Mouse (Mus musculus) Patski (cell line): ENCODE data around the gene Gm34653. TPM values are rescaled to one million over a fixed set of nuclear protein-coding genes. Genes with fewer than 3 reads are reported as not detected.
"Not testable (repeated sequence)": the region's sequence is repeated elsewhere in the genome, so short reads cannot be mapped to it uniquely, and the experiment has no call there.

Experiments used
- ATAC-seq: fragments of 100-300 bp; one replicate; pipeline ENCODE4 v1.8.0; 2021
- CTCF ChIA-PET: fragments of 350-600 bp; sonication (Branson Sonifier 250); formaldehyde crosslinking; loops from one replicate; lab custom pipeline; 2022; ENCODE audit warnings: inconsistent platforms; lab: Charles Lee
- POLR2A ChIA-PET: fragments of 350-600 bp; sonication (Branson Sonifier 250); formaldehyde crosslinking; loops from one replicate; lab custom pipeline; 2022; ENCODE audit warnings: antibody characterized with exemption, inconsistent platforms; lab: Charles Lee
- DNase-seq: peaks from one replicate; pipeline ENCODE4 v3.0.0-alpha.2; 2011; ENCODE audit warnings: low read depth, low spot score
- H3K27me3 ChIP-seq: fragments of 371-371 bp; one replicate; pipeline ENCODE4 v1.5.1; 2021
- CTCF ChIP-seq: fragments of 100-300 bp; IDR thresholded peaks from one replicate; pipeline ENCODE4 v1.5.1; 2021
- in situ Hi-C: fragments of 300-500 bp; cut with MboI; formaldehyde crosslinking; loops from 3 replicates; pipeline ENCODE4 v1.11.1; 2018; ENCODE audit warnings: low pct_unique_long_range_greater_than_20kb, mixed read lengths
- polyA plus RNA-seq: library from polyadenylated mRNA; unstranded; gene quantifications from one replicate; pipeline ENCODE4 v1.2.3, GENCODE M21; 2021

Gm34653 gene
- polyA plus RNA-seq, 1 experiment from 2014 or later = 0.10 TPM

DNA sequence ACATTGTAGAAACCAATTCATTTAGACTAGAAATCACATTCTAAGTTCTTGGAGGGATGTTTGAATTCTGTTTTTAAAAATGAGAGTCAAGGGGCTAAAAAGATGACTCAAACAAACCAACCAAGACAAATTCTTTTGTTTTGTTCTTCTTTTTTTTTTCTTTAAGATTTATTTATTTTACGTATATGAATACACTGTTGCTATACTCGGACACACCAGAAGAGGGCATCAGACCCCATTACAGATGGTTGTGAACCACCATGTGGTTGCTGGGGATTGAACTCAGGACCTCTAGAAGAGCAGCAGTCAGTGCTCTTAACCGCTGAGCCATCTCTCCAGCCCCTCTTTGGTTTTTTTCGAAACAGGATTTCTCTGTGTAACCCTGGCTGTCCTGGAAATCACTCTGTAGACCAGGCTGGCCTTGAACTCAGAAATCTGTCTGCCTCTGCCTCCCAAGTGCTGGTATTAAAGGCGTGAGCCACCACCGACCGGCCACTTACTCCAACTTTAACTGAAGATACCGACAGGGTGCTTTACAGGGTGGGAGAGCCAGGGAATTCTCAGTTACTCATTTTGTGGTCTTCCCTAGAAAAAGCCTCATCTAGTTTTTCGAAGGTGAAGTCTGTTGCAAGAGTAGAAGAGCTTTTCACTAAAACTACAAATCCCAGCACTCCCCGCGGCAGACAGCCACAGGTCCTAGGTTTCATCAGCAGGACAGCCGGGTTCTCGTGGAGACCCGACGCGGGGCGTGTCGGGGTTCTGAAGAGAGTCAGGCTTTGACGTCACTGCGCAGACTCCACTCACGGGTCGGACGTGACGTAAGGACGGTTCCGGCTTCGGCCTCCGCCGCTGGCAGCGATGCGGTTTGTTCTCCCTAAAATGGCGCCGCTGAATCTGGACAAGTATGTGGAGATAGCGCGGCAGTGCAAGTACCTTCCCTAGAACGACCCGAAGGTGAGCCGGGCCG, 31.0 kb upstream of the Gm34653 start:
- ChIA-PET CTCF (interaction anchor here (1.4 kb wide), 1 partner anchor 14 kb away, joined by 3 read pairs; no protein-coding TSS in a partner anchor), POLR2A (interaction anchor here (1.2 kb wide), 1 partner anchor 14 kb away, joined by 3 read pairs; no protein-coding TSS in a partner anchor)
- DNase-seq (peak; percentile 90), ATAC-seq (peak; percentile 72)
- no peaks in the 10 kb centered on the region for H3K27me3 ChIP-seq
- TF ChIP-seq CTCF = peak; percentile 68
- in situ Hi-C loops = no loop called here

DNA sequence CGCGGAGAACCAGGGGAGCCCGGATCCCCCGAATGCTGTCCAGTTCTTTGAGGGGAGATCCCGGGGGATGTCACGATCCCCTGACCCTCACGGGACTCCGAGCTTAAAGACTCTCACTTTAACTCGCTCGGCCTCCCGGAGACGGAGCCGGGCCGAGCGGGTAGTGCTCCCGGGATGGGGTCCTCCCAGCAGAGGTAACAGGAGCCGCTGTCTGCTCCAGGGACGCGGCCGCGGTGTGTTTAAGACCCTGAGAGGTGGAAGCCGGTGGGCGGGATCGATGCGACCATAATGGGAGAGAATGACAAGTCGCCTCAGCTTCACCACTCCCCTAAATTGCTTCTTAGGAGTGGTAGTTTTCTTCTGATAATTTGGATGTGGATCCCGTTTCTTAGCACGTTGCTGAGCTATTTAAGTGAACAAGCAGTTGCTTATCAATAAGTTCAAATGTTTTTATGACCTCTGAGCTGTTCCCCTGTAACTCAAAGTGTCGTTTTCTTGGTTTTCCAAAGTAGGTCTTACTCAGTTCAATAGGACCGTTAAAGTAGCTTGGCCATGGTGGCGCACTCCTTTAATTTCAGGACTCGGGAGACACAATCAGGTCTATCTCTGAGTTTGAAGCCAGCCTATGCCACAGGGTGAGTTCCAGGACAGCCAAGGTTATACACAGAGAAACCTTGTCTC, 30.1 kb upstream of the Gm34653 start:
- DNase-seq, H3K27me3 ChIP-seq, in situ Hi-C loops: not testable (repeated sequence)
- ATAC-seq = peak; percentile 12
- CTCF ChIA-PET = interaction anchor here (1.4 kb wide), 1 partner anchor 14 kb away, joined by 3 read pairs; no protein-coding TSS in a partner anchor
- POLR2A ChIA-PET = interaction anchor here (1.2 kb wide), 1 partner anchor 13 kb away, joined by 3 read pairs; no protein-coding TSS in a partner anchor

DNA sequence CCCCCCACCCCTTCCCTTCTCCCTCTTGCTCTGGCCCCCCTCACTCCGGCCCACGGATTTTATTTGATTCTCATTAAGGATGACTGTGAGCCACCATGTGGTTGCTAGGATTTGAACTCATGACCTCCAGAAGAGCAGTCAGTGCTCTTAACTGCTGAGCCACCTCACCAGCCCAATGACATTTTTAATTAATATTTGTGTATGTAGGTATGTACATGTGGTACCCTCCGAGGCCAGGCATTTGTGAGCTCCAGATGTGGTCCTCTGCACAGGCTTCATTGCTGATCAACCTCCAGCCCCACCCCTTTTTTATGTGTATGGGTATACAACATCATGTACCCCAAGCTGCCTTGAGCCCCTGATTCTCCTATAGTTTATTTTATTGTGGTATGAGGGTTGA, 29.1 kb upstream of the Gm34653 start:
- CTCF ChIA-PET = no interaction called here
- no peak for ATAC-seq
- no peak for DNase-seq
- H3K27me3 ChIP-seq = no peaks in the 10 kb centered on the region
- POLR2A ChIA-PET = interaction anchor here (0.5 kb wide), 1 partner anchor 14 kb away, joined by 4 read pairs; no protein-coding TSS in a partner anchor
- no peak for TF ChIP-seq CTCF
- in situ Hi-C loops = no loop called here

DNA sequence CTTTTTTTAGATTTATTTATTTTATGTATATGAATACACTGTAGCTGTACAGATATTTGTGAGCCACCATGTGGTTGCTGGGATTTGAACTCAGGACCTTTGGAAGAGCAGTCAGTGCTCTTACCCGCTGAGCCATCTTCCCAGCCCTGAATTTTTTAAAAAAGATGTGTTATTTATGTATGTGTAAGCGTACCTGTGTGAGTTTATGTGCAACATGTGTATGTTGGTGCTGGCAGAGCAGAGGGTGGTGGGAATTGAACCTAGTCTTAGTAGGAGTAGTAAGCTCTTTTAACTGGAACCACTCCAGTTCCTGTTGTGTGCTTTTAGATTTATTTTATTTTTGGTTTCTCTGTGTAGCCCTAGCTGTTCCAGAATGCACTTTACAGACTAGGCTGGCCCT, 28.6 kb upstream of the Gm34653 start:
- ChIA-PET POLR2A (interaction anchor here (0.5 to 0.9 kb wide), 2 partner anchors 13 to 16 kb away, joined by 3 to 4 read pairs; no protein-coding TSS in a partner anchor), CTCF (no interaction called here)
- no peaks in the 10 kb centered on the region for H3K27me3 ChIP-seq
- TF ChIP-seq CTCF = no peak
- DNase-seq (no peak), ATAC-seq (no peak)
- in situ Hi-C loops = no loop called here

DNA sequence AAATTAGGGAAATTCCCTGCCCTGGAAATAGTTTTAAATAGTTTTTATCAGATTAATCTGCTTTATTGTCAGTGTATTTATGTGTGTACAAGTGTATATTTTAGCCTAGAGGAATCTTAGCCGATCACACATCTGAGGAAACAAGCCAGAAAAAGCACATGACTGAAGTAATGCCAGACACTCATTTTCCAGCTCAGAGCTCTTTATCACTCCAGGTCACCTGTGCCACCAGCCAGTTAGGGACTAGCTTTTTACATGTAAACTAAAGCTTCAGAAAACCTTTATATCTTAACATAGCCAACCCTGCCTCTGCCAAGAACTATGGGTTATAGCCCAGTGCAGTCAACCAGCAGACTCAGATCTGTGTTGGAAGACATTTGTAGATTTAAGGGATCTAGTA, 28.0 kb upstream of the Gm34653 start:
- DNase-seq (no peak), ATAC-seq (no peak)
- ChIA-PET POLR2A (interaction anchor here (0.9 kb wide), 1 partner anchor 15 kb away, joined by 3 read pairs; no protein-coding TSS in a partner anchor), CTCF (no interaction called here)
- H3K27me3 ChIP-seq = no peaks in the 10 kb centered on the region
- TF ChIP-seq CTCF = no peak
- in situ Hi-C loops = no loop called here

DNA sequence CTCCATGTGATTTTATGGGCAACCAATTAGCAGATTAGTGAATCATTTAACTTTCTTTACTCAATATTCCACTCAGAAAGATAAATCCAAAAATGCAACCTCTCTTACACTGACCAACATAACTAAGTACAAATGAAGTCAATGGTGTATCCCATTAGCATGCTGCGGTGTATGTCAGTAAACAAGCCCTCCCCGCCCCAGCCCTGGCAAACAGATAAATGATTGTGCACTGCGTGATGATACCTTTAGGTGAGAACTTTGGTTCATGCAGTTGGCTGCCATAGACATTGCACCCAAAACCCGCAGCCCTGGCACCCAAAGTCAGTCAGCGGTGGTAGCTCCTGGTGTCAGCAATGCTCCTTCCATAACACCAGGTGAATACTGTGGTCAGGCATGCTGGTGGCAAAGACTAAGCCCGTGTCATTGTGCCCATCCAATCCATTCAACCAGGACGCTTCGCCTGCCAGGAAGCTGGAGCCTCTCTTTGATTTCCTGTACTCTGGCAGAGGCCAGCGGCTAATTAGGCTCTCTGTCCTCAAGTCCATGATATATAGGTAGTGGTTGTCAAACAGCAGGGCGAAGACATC, 27.4 kb upstream of the Gm34653 start:
- DNase-seq (no peak), ATAC-seq (no peak)
- in situ Hi-C loops = no loop called here
- POLR2A ChIA-PET = no interaction called here
- TF ChIP-seq CTCF = no peak
- H3K27me3 ChIP-seq = no peaks in the 10 kb centered on the region
- CTCF ChIA-PET = no interaction called here

DNA sequence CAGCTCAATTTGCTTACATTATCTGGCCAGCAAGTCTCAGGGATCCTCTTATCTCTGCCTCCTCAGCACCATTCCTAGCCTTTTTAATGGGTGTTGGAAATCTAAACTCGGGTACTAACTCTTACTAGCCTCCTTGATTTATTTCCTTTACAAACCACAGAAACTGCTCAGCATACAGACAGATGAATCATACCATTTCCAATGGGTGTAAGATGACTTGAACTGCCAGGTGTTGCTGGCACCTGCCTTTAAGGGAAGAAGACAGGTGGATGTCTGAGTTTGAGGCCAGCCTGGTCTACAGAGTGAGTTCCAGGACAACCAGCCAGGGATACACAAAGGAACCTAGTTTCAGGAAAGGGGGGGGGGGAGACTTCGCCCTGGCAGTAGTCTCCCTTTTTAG, 24.8 kb upstream of the Gm34653 start:
- CTCF ChIA-PET = no interaction called here
- in situ Hi-C loops = no loop called here
- POLR2A ChIA-PET = no interaction called here
- no peak for ATAC-seq
- no peak for DNase-seq
- no peak for TF ChIP-seq CTCF
- H3K27me3 ChIP-seq = no peaks in the 10 kb centered on the region

DNA sequence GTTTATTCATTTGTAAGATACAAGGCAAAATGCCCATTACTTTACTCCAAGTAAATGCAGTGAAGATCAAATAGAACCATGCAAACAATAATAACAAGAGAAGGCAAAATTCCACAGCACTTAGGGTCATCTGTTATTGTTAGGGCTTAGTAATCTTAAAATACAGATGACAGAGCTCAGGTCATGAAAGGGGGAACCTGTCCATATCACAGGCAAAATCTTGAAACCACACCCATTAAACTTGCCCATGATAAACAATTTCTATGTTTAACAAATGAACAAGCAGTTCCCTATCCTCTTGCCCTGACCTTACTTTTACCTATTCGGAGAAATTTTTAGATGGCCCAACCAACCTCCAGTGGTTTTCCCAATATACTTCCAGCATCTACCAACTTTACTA, 23.2 kb upstream of the Gm34653 start:
- DNase-seq = no peak
- no peak for ATAC-seq
- TF ChIP-seq CTCF = no peak
- no peaks in the 10 kb centered on the region for H3K27me3 ChIP-seq
- in situ Hi-C loops = no loop called here
- CTCF ChIA-PET = interaction anchor here (1.2 kb wide), 1 partner anchor 12 kb away, joined by 3 read pairs; no protein-coding TSS in a partner anchor
- POLR2A ChIA-PET = interaction anchor here (1.0 kb wide), 1 partner anchor 9 kb away, joined by 3 read pairs; no protein-coding TSS in a partner anchor

DNA sequence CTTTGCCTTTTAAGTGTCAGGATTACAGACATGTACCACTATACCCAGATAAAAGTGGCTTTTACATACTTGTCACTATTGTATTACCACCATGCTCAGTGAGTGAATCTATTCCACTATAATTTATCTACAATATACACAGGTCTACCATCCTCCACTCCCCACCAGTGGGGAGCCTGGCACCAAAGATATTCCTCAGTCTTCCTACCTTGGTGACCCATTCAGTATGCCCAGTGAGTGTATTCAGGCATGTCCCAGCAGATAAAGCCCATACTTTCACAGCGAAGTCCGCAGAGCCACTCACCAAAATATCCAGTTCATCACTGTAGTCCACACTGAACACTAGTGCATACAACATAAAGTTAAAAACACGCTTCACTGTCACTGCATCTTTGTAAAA, 22.0 kb upstream of the Gm34653 start:
- DNase-seq (no peak), ATAC-seq (no peak)
- ChIA-PET POLR2A (no interaction called here), CTCF (interaction anchor here (1.0 kb wide), 1 partner anchor 24 kb away, joined by 3 read pairs; no protein-coding TSS in a partner anchor)
- H3K27me3 ChIP-seq = no peaks in the 10 kb centered on the region
- TF ChIP-seq CTCF = no peak
- in situ Hi-C loops = no loop called here

DNA sequence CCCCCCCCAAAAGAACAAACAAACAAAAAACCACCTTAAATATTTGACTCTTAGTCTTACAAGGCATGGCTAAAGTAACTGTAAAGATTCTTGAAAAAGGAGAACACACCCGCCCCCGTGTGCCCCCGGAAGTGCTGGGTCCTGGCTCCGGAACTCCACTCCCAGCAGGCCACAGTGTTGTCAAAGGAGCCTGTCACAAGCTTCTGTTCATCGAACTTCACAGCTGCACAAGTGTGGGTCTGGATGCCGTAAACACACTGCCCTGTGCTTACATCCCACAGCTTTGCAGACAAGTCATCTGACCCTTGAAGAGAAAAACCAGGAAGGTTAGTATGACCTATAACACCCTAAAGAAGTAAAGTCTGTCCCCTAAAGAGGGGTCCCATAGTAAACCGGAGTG, 20.1 kb upstream of the Gm34653 start:
- in situ Hi-C loops = no loop called here
- POLR2A ChIA-PET = interaction anchor here (0.7 kb wide), 1 partner anchor 162 kb away, joined by 3 read pairs; no protein-coding TSS in a partner anchor
- H3K27me3 ChIP-seq = no peaks in the 10 kb centered on the region
- DNase-seq = no peak
- CTCF ChIA-PET = no interaction called here
- ATAC-seq = no peak
- no peak for TF ChIP-seq CTCF

DNA sequence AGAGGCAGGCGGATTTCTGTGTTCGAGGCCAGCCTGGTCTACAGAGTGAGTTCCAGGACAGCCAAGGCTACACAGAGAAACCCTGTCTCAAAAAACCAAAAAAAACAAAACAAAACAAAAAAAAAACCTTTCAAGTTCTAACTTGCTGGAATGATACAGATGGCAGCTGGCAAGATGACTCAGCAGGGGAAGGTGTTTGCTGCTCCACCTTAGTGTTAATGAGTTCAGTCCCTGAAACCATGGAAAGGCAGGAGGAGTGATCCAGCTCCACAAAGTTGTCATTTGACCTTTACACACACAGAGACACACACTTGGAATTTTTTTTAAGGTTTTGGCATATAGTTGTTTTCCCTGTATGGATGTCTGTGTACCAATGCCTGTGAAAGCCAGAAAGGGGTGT, 16.9 kb upstream of the Gm34653 start:
- POLR2A ChIA-PET = interaction anchor here (0.5 to 1.6 kb wide), 2 partner anchors 13 to 50 kb away, joined by 3 to 4 read pairs; no protein-coding TSS in a partner anchor
- H3K27me3 ChIP-seq, DNase-seq, ATAC-seq, in situ Hi-C loops: not testable (repeated sequence)
- CTCF ChIA-PET = interaction anchor here (1.2 to 1.4 kb wide), 3 partner anchors 12 to 31 kb away, joined by 3 to 5 read pairs (median 3); no protein-coding TSS in a partner anchor
